Mouse (Mus musculus) hindbrain, postnatal 0 days (tissue): ENCODE data around the gene Zfp956. TPM values are rescaled to one million over a fixed set of nuclear protein-coding genes. Genes with fewer than 3 reads are reported as not detected.

Experiments used
- ATAC-seq: fragments of 200-750 bp; cut with Nextera tagmentation; 2 replicates; pipeline ENCODE4 v1.8.0; 2017; ENCODE audit warnings: mild to moderate bottlenecking, moderate TSS enrichment, moderate library complexity
- DNase-seq: peaks from one replicate; pipeline ENCODE4 v3.0.0-alpha.2; 2015; ENCODE audit warnings: low spot score
- H3K27ac ChIP-seq: fragments of 300-500 bp; sonication (generic); 2 replicates; pipeline ENCODE4 v1.5.1; 2014; ENCODE audit warnings: mild to moderate bottlenecking
- H3K27me3 ChIP-seq: fragments of 300-500 bp; sonication (generic); 2 replicates; pipeline ENCODE4 v1.6.1; 2014; ENCODE audit warnings: low read length, mixed read lengths; ENCODE audit not compliant: insufficient read depth
- H3K36me3 ChIP-seq: fragments of 300-500 bp; sonication (generic); 2 replicates; pipeline ENCODE4 v1.6.1; 2014; ENCODE audit warnings: low read length, mixed read lengths; ENCODE audit not compliant: insufficient read depth
- H3K4me1 ChIP-seq: fragments of 300-500 bp; sonication (generic); 2 replicates; pipeline ENCODE4 v1.6.1; 2014; ENCODE audit warnings: antibody characterized with exemption, low read length, mixed read lengths; ENCODE audit not compliant: insufficient read depth
- H3K4me2 ChIP-seq: fragments of 300-500 bp; sonication (generic); 2 replicates; pipeline ENCODE4 v1.6.1; 2014; ENCODE audit warnings: low read depth, mild to moderate bottlenecking, low read length, moderate library complexity, mixed read lengths
- H3K4me3 ChIP-seq: fragments of 300-500 bp; sonication (generic); 2 replicates; pipeline ENCODE4 v1.5.1; 2014; ENCODE audit warnings: low read length
- H3K9ac ChIP-seq: fragments of 300-500 bp; sonication (generic); replicated peaks from 2 replicates; pipeline ENCODE4 v1.6.1; 2014; ENCODE audit warnings: mild to moderate bottlenecking, low read length, moderate library complexity, mixed read lengths
- H3K9me3 ChIP-seq: fragments of 300-500 bp; sonication (generic); 2 replicates; pipeline ENCODE4 v1.6.1; 2016; ENCODE audit warnings: low read length, mixed read lengths
- CTCF ChIP-seq: IDR thresholded peaks from 2 replicates; pipeline ENCODE4 v1.5.1; 2016; ENCODE audit warnings: antibody characterized with exemption, control low read depth, low read depth
- WGBS: fragments of 180-500 bp; shearing (Covaris S2); extraction: QIAGEN DNeasy Blood & Tissue Kit; methylation state at CpG from one replicate; pipeline ENCODE4 v1.1.7; 2014; 5-methylcytosine and 5-hydroxymethylcytosine counted together
- polyA plus RNA-seq: library from polyadenylated mRNA; unstranded; fragments of >200 nt; fragmentation: Nextera tagmentation; extraction: Ambion mirVana; gene quantifications from 2 replicates; pipeline ENCODE4 v1.2.1, GENCODE M21; 2015
- total RNA-seq: library from RNA; depleted of rRNA; stranded (reverse); fragments of >200 nt; gene quantifications from 2 replicates; pipeline ENCODE4 v1.2.3, GENCODE M21; 2014; rRNA removed

The Zfp956 gene
- 30.6 and 32.0 TPM in 2 replicates for total RNA-seq
- 21.0 and 21.3 TPM in 2 replicates for polyA plus RNA-seq

DNA sequence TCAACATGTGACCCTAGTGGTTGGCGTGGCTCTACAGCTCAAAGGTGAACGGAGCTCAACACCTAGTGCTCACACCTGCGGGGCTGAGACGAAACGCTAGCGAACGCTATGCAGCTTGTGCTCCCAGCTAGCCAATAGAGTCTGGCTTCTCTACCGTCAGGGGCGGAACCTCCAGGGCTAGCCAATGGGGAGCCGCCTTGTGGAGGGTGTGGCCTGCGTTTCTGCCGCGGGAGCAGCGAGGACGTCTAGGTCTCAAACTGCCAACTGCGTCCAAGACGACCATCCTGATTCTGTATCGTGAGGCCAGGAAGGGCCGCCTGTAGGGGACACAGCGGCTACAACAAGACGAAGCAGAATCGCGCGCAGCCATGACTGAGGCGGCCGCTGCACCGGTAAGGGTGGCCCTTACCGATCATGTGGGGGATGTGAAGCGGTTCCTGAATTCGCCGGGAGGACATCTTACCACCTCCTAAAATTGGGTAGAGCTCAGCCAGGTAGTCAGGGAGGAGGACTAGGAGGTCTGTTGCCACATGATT, at the start of gene Zfp956:
Zfp956 (plus strand) TSS at position 200 of the 536 bp plus-strand sequence.
- peak within 1 kb of the TSS; percentile 94 for H3K4me2 ChIP-seq
- peak; percentile 96 for DNase-seq
- WGBS: under 1% methylated on average over 31 of the region's 31 CpGs

DNA sequence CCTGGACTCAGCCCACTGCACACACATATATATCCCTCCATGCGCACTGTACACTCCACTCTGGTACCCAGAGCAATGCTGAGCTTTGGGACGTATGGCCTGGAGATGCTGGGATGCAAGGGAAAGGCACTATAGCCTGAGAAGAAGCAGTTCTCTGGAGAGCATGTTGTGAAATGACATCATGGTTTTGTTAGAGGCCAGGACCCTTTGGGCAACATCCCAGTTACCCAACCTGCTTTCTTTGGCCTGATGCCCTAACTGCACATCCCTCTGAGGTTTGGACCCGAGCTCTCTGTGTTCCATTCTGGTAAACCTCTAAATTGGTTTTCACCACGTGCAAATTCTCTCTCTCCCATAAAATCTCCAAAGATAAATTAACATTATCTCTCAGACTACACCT, 49.6 kb upstream of the Zfp956 start:
- Histone ChIP-seq H3K4me2 (no peak overlapping the region), H3K4me3 (no peak overlapping the region), H3K9ac (no peak overlapping the region), H3K36me3 (peaks cover 64% of the 10 kb centered on the region), H3K27me3 (no peaks in the 10 kb centered on the region), H3K9me3 (no peaks in the 10 kb centered on the region), H3K27ac (no peak overlapping the region), H3K4me1 (no peaks in the 10 kb centered on the region)
- no peak for TF ChIP-seq CTCF
- WGBS: 72% methylated on average over 4 of the region's 4 CpGs
- peak; percentile 46 for DNase-seq
- ATAC-seq: no peak

More for the DNA sequence above, at the start of gene Zfp956:
- Histone ChIP-seq H3K4me1 (peaks cover 20% of the 10 kb centered on the region), H3K4me3 (peak within 1 kb of the TSS; percentile 68), H3K9ac (peak within 1 kb of the TSS; percentile 73), H3K27ac (peak within 1 kb of the TSS; percentile 91), H3K27me3 (no peaks in the 10 kb centered on the region), H3K36me3 (peaks cover 16% of the 10 kb centered on the region), H3K9me3 (no peaks in the 10 kb centered on the region)
- no peak; the same call in 1 of the 2 replicates for TF ChIP-seq CTCF
- ATAC-seq: peak; percentile 99

- H3K27ac ChIP-seq: no peak overlapping the region
- H3K27me3 ChIP-seq: no peaks in the 10 kb centered on the region
- WGBS: 57% methylated on average over 19 of the region's 19 CpGs
- ATAC-seq (no peak), DNase-seq (no peak)
- no peak overlapping the region for H3K9ac ChIP-seq
- H3K4me3 ChIP-seq: no peak overlapping the region
- H3K4me1 ChIP-seq: no peaks in the 10 kb centered on the region
- H3K36me3 ChIP-seq: peaks cover 57% of the 10 kb centered on the region
- H3K4me2 ChIP-seq: no peak overlapping the region
- no peak for TF ChIP-seq CTCF
- H3K9me3 ChIP-seq: no peaks in the 10 kb centered on the region
These were observed 48.8 kb upstream of the Zfp956 start for GRCm38 (mm10) chr6:47904361-47904760.

DNA sequence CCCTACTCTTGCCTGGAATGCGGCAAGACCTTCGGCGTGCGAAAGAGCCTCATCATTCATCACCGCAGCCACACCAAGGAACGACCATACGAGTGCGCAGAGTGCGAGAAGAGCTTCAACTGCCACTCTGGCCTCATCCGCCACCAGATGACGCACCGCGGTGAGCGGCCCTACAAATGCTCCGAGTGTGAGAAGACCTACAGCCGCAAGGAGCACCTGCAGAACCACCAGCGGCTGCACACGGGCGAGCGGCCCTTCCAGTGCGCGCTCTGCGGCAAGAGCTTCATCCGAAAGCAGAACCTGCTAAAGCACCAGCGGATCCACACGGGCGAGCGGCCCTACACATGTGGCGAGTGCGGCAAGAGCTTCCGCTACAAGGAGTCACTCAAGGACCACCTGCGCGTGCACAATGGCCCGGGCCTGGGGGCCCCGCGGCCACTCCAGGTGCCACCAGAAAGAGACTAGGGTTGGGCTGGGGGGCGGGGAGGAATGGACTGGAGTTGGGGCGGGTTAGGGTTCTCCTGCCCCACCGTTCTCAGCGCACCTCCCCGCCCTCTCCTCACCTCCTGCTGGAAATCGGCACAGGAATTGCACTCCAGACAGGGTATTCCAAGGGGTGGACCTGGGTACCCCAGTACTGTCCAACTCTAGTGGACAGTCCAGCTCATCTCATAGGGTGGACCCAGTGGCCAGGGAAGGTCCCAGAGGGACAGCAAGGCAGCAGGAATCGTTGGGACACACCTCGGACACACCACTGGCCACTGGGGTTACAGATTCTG, 48.1 kb upstream of the Zfp956 start:
- no peaks in the 10 kb centered on the region for H3K9me3 ChIP-seq
- ATAC-seq (peak; percentile 30; the same call in 1 of the 2 replicates), DNase-seq (no peak)
- H3K4me2 ChIP-seq: no peak overlapping the region
- H3K36me3 ChIP-seq: peaks cover 52% of the 10 kb centered on the region
- no peak overlapping the region for H3K9ac ChIP-seq
- H3K4me3 ChIP-seq: no peak overlapping the region
- no peaks in the 10 kb centered on the region for H3K4me1 ChIP-seq
- 62% methylated on average over 44 of the region's 44 CpGs for WGBS
- H3K27me3 ChIP-seq: no peaks in the 10 kb centered on the region
- no peak overlapping the region for H3K27ac ChIP-seq
- TF ChIP-seq CTCF: no peak

GRCm38 (mm10) chr6:47906326-47906725, 46.9 kb upstream of the Zfp956 start:
- H3K36me3 ChIP-seq: peaks cover 41% of the 10 kb centered on the region

DNA sequence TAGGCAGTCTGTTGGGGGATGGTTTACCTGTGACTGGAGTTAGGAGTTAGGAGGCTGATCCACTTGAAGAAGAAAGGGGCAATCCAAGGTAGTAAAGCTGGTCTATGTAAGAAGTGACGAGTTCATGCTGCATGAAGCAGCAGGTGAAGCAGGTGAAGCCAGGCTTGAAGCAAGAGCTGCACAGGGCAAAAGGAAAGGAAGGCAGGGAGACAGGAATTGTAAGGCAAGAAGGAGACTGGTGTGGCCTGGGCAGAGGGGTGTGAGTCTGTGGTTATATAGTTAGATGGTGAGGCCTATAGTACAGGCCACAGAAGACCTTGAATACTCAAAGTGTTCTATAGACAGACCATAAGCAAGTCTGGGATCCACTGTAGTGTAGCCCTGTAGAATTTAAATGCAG, 44.2 kb upstream of the Zfp956 start:
- Histone ChIP-seq H3K4me1 (no peaks in the 10 kb centered on the region), H3K27ac (no peak overlapping the region), H3K9ac (no peak overlapping the region), H3K4me2 (no peak overlapping the region), H3K9me3 (no peaks in the 10 kb centered on the region), H3K36me3 (peaks cover 21% of the 10 kb centered on the region), H3K27me3 (no peaks in the 10 kb centered on the region), H3K4me3 (no peak overlapping the region)
- no peak for DNase-seq
- no peak for ATAC-seq
- TF ChIP-seq CTCF: no peak
- 90% methylated on average over 1 of the region's 1 CpGs for WGBS

More at GRCm38 (mm10) chr6:47906326-47906725, 46.9 kb upstream of the Zfp956 start:
- no peak overlapping the region for H3K4me3 ChIP-seq
- no peak for DNase-seq
- WGBS: 97% methylated on average over 5 of the region's 5 CpGs
- no peak overlapping the region for H3K9ac ChIP-seq
- TF ChIP-seq CTCF: no peak
- no peaks in the 10 kb centered on the region for H3K9me3 ChIP-seq
- no peaks in the 10 kb centered on the region for H3K4me1 ChIP-seq
- no peak overlapping the region for H3K4me2 ChIP-seq
- H3K27me3 ChIP-seq: no peaks in the 10 kb centered on the region
- ATAC-seq: no peak
- no peak overlapping the region for H3K27ac ChIP-seq

- ATAC-seq: no peak
- no peak overlapping the region for H3K4me3 ChIP-seq
These were observed 41.5 kb upstream of the Zfp956 start for GRCm38 (mm10) chr6:47911650-47912049.

More at GRCm38 (mm10) chr6:47911650-47912049, 41.5 kb upstream of the Zfp956 start:
- DNase-seq: no peak
- no peak overlapping the region for H3K27ac ChIP-seq
- H3K27me3 ChIP-seq: no peaks in the 10 kb centered on the region
- no peaks in the 10 kb centered on the region for H3K36me3 ChIP-seq
- H3K9ac ChIP-seq: no peak overlapping the region
- no peaks in the 10 kb centered on the region for H3K9me3 ChIP-seq
- no peak overlapping the region for H3K4me2 ChIP-seq
- no peak for TF ChIP-seq CTCF
- no peaks in the 10 kb centered on the region for H3K4me1 ChIP-seq
- 62% methylated on average over 1 of the region's 1 CpGs for WGBS
